Mouse (Mus musculus) liver, embryonic 12.5 days (tissue): ENCODE data around the gene Mansc4. TPM values are rescaled to one million over a fixed set of nuclear protein-coding genes. Genes with fewer than 3 reads are reported as not detected.

Source experiments
- ATAC-seq: fragments of 200-750 bp; cut with Nextera tagmentation; 2 replicates; pipeline ENCODE4 v1.8.0; 2017; ENCODE audit warnings: moderate number of reproducible peaks, mild to moderate bottlenecking, moderate library complexity
- H3K27ac ChIP-seq: fragments of 300-500 bp; sonication (generic); 2 replicates; pipeline ENCODE4 v1.5.1; 2016; ENCODE audit warnings: mild to moderate bottlenecking
- H3K27me3 ChIP-seq: fragments of 300-500 bp; sonication (generic); replicated peaks from 2 replicates; pipeline ENCODE4 v1.6.1; 2016; ENCODE audit warnings: mild to moderate bottlenecking, moderate library complexity
- H3K36me3 ChIP-seq: fragments of 300-500 bp; sonication (generic); 2 replicates; pipeline ENCODE4 v1.6.1; 2016; ENCODE audit warnings: mild to moderate bottlenecking, moderate library complexity
- H3K4me1 ChIP-seq: fragments of 300-500 bp; sonication (generic); 2 replicates; pipeline ENCODE4 v1.6.1; 2016
- H3K4me2 ChIP-seq: fragments of 300-500 bp; sonication (generic); 2 replicates; pipeline ENCODE4 v1.6.1; 2016; ENCODE audit warnings: mild to moderate bottlenecking, moderate library complexity
- H3K4me3 ChIP-seq: fragments of 300-500 bp; sonication (generic); 2 replicates; pipeline ENCODE4 v1.5.1; 2016; ENCODE audit warnings: mild to moderate bottlenecking, moderate library complexity
- H3K9ac ChIP-seq: fragments of 300-500 bp; sonication (generic); 2 replicates; pipeline ENCODE4 v1.6.1; 2016; ENCODE audit warnings: mild to moderate bottlenecking, moderate library complexity
- H3K9me3 ChIP-seq: fragments of 300-500 bp; sonication (generic); replicated peaks from 2 replicates; pipeline ENCODE4 v1.6.1; 2016; ENCODE audit warnings: mild to moderate bottlenecking, moderate library complexity
- WGBS: fragments of 180-500 bp; shearing (Covaris S2); methylation state at CpG from one replicate; pipeline ENCODE4 v1.1.7; 2016; ENCODE audit not compliant: insufficient replicate concordance; 5-methylcytosine and 5-hydroxymethylcytosine counted together
- polyA plus RNA-seq: library from polyadenylated mRNA; unstranded; fragments of >200 nt; fragmentation: Nextera tagmentation; extraction: Ambion mirVana; gene quantifications from 2 replicates; pipeline ENCODE4 v1.2.1, GENCODE M21; 2016

Gene Mansc4
- polyA plus RNA-seq, 1 experiment from 2014 or later, result 0.11 TPM

GRCm38 (mm10) chr6:147075808-147076387 lies 10.9 kb downstream of the Mansc4 start:
- Histone ChIP-seq H3K36me3 (peaks cover 40% of the 10 kb centered on the region), H3K27me3 (no peaks in the 10 kb centered on the region), H3K4me1 (no peaks in the 10 kb centered on the region), H3K9ac (no peak overlapping the region), H3K4me2 (no peak overlapping the region), H3K9me3 (no peaks in the 10 kb centered on the region), H3K4me3 (no peak overlapping the region), H3K27ac (no peak overlapping the region)
- ATAC-seq, result no peak
- 71% methylated on average over 5 of the region's 5 CpGs for WGBS

GRCm38 (mm10) chr6:147064944-147065261 lies 21.9 kb downstream of the Mansc4 start:
- Histone ChIP-seq H3K27ac (no peak overlapping the region), H3K9me3 (no peaks in the 10 kb centered on the region), H3K4me2 (no peak overlapping the region), H3K36me3 (peaks cover 80% of the 10 kb centered on the region), H3K4me3 (no peak overlapping the region), H3K9ac (no peak overlapping the region), H3K27me3 (no peaks in the 10 kb centered on the region), H3K4me1 (no peaks in the 10 kb centered on the region)
- ATAC-seq, result no peak
- WGBS, result 81% methylated on average over 6 of the region's 6 CpGs

- no peak for ATAC-seq
- Histone ChIP-seq H3K27ac (no peak overlapping the region), H3K4me1 (no peaks in the 10 kb centered on the region), H3K36me3 (peaks cover 81% of the 10 kb centered on the region), H3K4me3 (no peak overlapping the region), H3K4me2 (no peak overlapping the region), H3K9ac (no peak overlapping the region), H3K27me3 (no peaks in the 10 kb centered on the region), H3K9me3 (no peaks in the 10 kb centered on the region)
- 81% methylated on average over 10 of the region's 10 CpGs for WGBS
Observed at GRCm38 (mm10) chr6:147064226-147064943, 22.4 kb downstream of the Mansc4 start.

GRCm38 (mm10) chr6:147062694-147063093 lies 24.1 kb downstream of the Mansc4 start:
- Histone ChIP-seq H3K4me3 (no peak overlapping the region), H3K4me2 (no peak overlapping the region), H3K27ac (no peak overlapping the region), H3K27me3 (no peaks in the 10 kb centered on the region), H3K4me1 (no peaks in the 10 kb centered on the region), H3K36me3 (peaks cover 87% of the 10 kb centered on the region), H3K9ac (no peak overlapping the region), H3K9me3 (no peaks in the 10 kb centered on the region)
- WGBS, result 86% methylated on average over 7 of the region's 7 CpGs
- ATAC-seq, result no peak

- WGBS, result 84% methylated on average over 7 of the region's 7 CpGs
- Histone ChIP-seq H3K27me3 (no peaks in the 10 kb centered on the region), H3K36me3 (peaks cover 85% of the 10 kb centered on the region), H3K4me3 (no peak overlapping the region), H3K9ac (no peak overlapping the region), H3K9me3 (no peaks in the 10 kb centered on the region), H3K4me2 (no peak overlapping the region), H3K27ac (no peak overlapping the region), H3K4me1 (no peaks in the 10 kb centered on the region)
- no peak for ATAC-seq
Observed at GRCm38 (mm10) chr6:147062034-147062433, 24.8 kb downstream of the Mansc4 start.

- Histone ChIP-seq H3K36me3 (peaks cover 85% of the 10 kb centered on the region), H3K4me1 (no peaks in the 10 kb centered on the region), H3K9me3 (no peaks in the 10 kb centered on the region), H3K9ac (no peak overlapping the region), H3K27ac (no peak overlapping the region), H3K4me3 (no peak overlapping the region), H3K27me3 (no peaks in the 10 kb centered on the region), H3K4me2 (no peak overlapping the region)
- ATAC-seq, result no peak
- WGBS, result 81% methylated on average over 9 of the region's 9 CpGs
Observed at GRCm38 (mm10) chr6:147061630-147062029, 25.2 kb downstream of the Mansc4 start.

GRCm38 (mm10) chr6:147059326-147059725 lies 27.5 kb downstream of the Mansc4 start:
- WGBS, result 77% methylated on average over 7 of the region's 7 CpGs
- Histone ChIP-seq H3K27ac (no peak overlapping the region), H3K9ac (no peak overlapping the region), H3K9me3 (no peaks in the 10 kb centered on the region), H3K36me3 (peaks cover 91% of the 10 kb centered on the region), H3K27me3 (no peaks in the 10 kb centered on the region), H3K4me1 (0 out of 2 replicates have a peak, but pooled peaks cover 4% of the 10 kb centered on the region), H3K4me3 (no peak overlapping the region), H3K4me2 (no peak overlapping the region)
- no peak for ATAC-seq

GRCm38 (mm10) chr6:147055374-147055977 lies 31.4 kb downstream of the Mansc4 start:
- no peaks in the 10 kb centered on the region for H3K27me3 ChIP-seq
- no peaks in the 10 kb centered on the region for H3K9me3 ChIP-seq
- no peak overlapping the region for H3K4me2 ChIP-seq
- no peak overlapping the region for H3K27ac ChIP-seq
- H3K4me1 ChIP-seq, result 0 out of 2 replicates have a peak, but pooled peaks cover 4% of the 10 kb centered on the region
- 73% methylated on average over 10 of the region's 10 CpGs for WGBS
- no peak overlapping the region for H3K4me3 ChIP-seq
- ATAC-seq, result no peak
- H3K36me3 ChIP-seq, result peaks cover 90% of the 10 kb centered on the region
- no peak overlapping the region for H3K9ac ChIP-seq

- 86% methylated on average over 19 of the region's 19 CpGs for WGBS
- no peak overlapping the region for H3K27ac ChIP-seq
Observed at GRCm38 (mm10) chr6:147053785-147054646, 32.8 kb downstream of the Mansc4 start.

GRCm38 (mm10) chr6:147052440-147052839 lies 34.4 kb downstream of the Mansc4 start:
- Histone ChIP-seq H3K9me3 (no peaks in the 10 kb centered on the region), H3K4me1 (0 out of 2 replicates have a peak, but pooled peaks cover 4% of the 10 kb centered on the region), H3K9ac (no peak overlapping the region), H3K27ac (no peak overlapping the region), H3K4me2 (no peak overlapping the region), H3K36me3 (peaks cover 94% of the 10 kb centered on the region), H3K4me3 (no peak overlapping the region), H3K27me3 (no peaks in the 10 kb centered on the region)
- ATAC-seq, result no peak
- 80% methylated on average over 9 of the region's 9 CpGs for WGBS

More at GRCm38 (mm10) chr6:147053785-147054646, 32.8 kb downstream of the Mansc4 start:
- H3K4me1 ChIP-seq, result 0 out of 2 replicates have a peak, but pooled peaks cover 4% of the 10 kb centered on the region
- peaks cover 91% of the 10 kb centered on the region for H3K36me3 ChIP-seq
- no peaks in the 10 kb centered on the region for H3K27me3 ChIP-seq
- no peaks in the 10 kb centered on the region for H3K9me3 ChIP-seq
- no peak overlapping the region for H3K4me3 ChIP-seq
- no peak for ATAC-seq
- H3K4me2 ChIP-seq, result no peak overlapping the region
- H3K9ac ChIP-seq, result no peak overlapping the region

GRCm38 (mm10) chr6:147051666-147052065 lies 35.2 kb downstream of the Mansc4 start:
- no peak overlapping the region for H3K4me2 ChIP-seq
- H3K36me3 ChIP-seq, result peaks cover 94% of the 10 kb centered on the region
- no peak overlapping the region for H3K4me3 ChIP-seq
- no peaks in the 10 kb centered on the region for H3K27me3 ChIP-seq
- H3K9ac ChIP-seq, result no peak overlapping the region
- H3K9me3 ChIP-seq, result no peaks in the 10 kb centered on the region
- 81% methylated on average over 8 of the region's 8 CpGs for WGBS
- no peak overlapping the region for H3K27ac ChIP-seq
- H3K4me1 ChIP-seq, result 0 out of 2 replicates have a peak, but pooled peaks cover 4% of the 10 kb centered on the region
- ATAC-seq, result no peak
